In the genomic region with DNA sequence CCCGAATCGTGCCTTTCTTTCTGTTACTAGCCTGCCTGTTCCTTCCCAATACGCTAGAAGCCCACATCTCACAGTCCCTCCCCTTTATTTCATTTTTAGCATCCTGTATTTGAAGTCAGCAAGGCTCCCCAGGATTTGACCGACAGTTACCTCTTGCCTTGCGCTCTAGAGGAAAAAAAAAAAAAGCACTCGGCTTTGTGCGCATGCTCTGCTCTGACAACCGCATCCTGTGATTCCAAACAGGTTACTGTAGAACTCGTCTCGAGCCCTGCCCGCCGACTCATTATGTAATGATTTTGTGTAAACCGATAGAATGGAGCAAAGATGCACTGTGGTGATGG, we compare ENCODE assay signal across 8 mouse cellular contexts. TPM values are rescaled to one million over a fixed set of nuclear protein-coding genes. Genes with fewer than 3 reads are reported as not detected.
DNase-seq lines count a peak whose midpoint lies in the region; ATAC-seq and TF ChIP-seq lines count a peak whose summit lies in the region.

No protein-coding gene starts in this region.

- H3K4me1 ChIP-seq in embryonic facial prominence, embryonic 12.5 days: peaks cover 39% of the 10 kb centered on the region
- peaks cover 31% of the 10 kb centered on the region for H3K4me1 ChIP-seq in heart, embryonic 16.5 days (ENCODE audit: control insufficient read depth, insufficient read depth, low read length)
- H3K4me1 ChIP-seq in liver, embryonic 14.5 days (replicated peaks; ENCODE audit: control insufficient read depth in 2 of 2, insufficient read depth in 2 of 2, low read length in 1 of 2): peaks cover 7 to 27% of the 10 kb centered on the region in 2 experiments

- 3% methylated on average over 13 of the region's 13 CpGs for WGBS in embryonic facial prominence, embryonic 12.5 days
- 4% methylated on average over 13 of the region's 13 CpGs for WGBS in heart, embryonic 16.5 days
- WGBS in liver, embryonic 14.5 days (ENCODE audit: insufficient replicate concordance): under 1% methylated on average over 13 of the region's 13 CpGs

- no peak for ATAC-seq in embryonic facial prominence, embryonic 12.5 days (ENCODE audit: insufficient number of reproducible peaks, insufficient read depth, low FRiP score, low TSS enrichment)
- ATAC-seq in heart, embryonic 16.5 days (replicated peaks; ENCODE audit: extremely low read depth, insufficient read depth, low FRiP score): 0 out of 2 replicates have a peak, but pooled peaks have one; percentile 39
- no peak for ATAC-seq in liver, embryonic 14.5 days (ENCODE audit: insufficient read depth)

- peaks cover 29% of the 10 kb centered on the region for H3K27me3 ChIP-seq in embryonic facial prominence, embryonic 12.5 days
- H3K27me3 ChIP-seq in heart, embryonic 16.5 days (ENCODE audit: control insufficient read depth, insufficient read depth, low read length): no peaks in the 10 kb centered on the region
- H3K27me3 ChIP-seq in liver, embryonic 14.5 days (ENCODE audit: control insufficient read depth, insufficient read depth, low read length): peaks cover 34% of the 10 kb centered on the region

- H3K36me3 ChIP-seq in embryonic facial prominence, embryonic 12.5 days: no peaks in the 10 kb centered on the region
- no peaks in the 10 kb centered on the region for H3K36me3 ChIP-seq in heart, embryonic 16.5 days (ENCODE audit: control insufficient read depth, insufficient read depth)
- H3K36me3 ChIP-seq in liver, embryonic 14.5 days (replicated peaks; ENCODE audit: control insufficient read depth, insufficient read depth, low read depth): no peaks in the 10 kb centered on the region

- peak overlapping the region; percentile 57; the same call in 1 of the 2 replicates for H3K9ac ChIP-seq in embryonic facial prominence, embryonic 12.5 days
- peak overlapping the region; percentile 74 for H3K9ac ChIP-seq in heart, embryonic 16.5 days (ENCODE audit: low read length)
- no peak overlapping the region for H3K9ac ChIP-seq in liver, embryonic 14.5 days (replicated peaks)

- 0 out of 2 replicates have a peak, but pooled peaks cover 1% of the 10 kb centered on the region for H3K9me3 ChIP-seq in embryonic facial prominence, embryonic 12.5 days
- peaks cover under 1% of the 10 kb centered on the region; the same call in 1 of the 2 replicates for H3K9me3 ChIP-seq in heart, embryonic 16.5 days (replicated peaks; ENCODE audit: control insufficient read depth, low read length)
- no peaks in the 10 kb centered on the region for H3K9me3 ChIP-seq in liver, embryonic 14.5 days (ENCODE audit: control insufficient read depth, low read length)

- TF ChIP-seq CTCF in liver, embryonic 14.5 days (IDR thresholded peaks at IDR 0.05; ENCODE audit: low read depth): no peak

- peak overlapping the region; percentile 54 for H3K4me3 ChIP-seq in embryonic facial prominence, embryonic 12.5 days
- H3K4me3 ChIP-seq in heart, embryonic 16.5 days (ENCODE audit: low read length): peak overlapping the region; percentile 69
- peak overlapping the region; percentile 47 to 48 for H3K4me3 ChIP-seq in liver, embryonic 14.5 days (ENCODE audit: insufficient read depth in 1 of 2, low read depth in 2 of 2, low read length in 2 of 2)

- peak overlapping the region; percentile 32; the same call in 1 of the 2 replicates for H3K27ac ChIP-seq in embryonic facial prominence, embryonic 12.5 days
- peak overlapping the region; percentile 63 for H3K27ac ChIP-seq in heart, embryonic 16.5 days (ENCODE audit: low read length)
- H3K27ac ChIP-seq in liver, embryonic 14.5 days: no peak overlapping the region

- peak; percentile 45 for DNase-seq in gastrocnemius, postnatal 25 days
- no peak for DNase-seq in gastrocnemius, adult 18-20 months (ENCODE audit: low spot score)
- peak; percentile 75 for DNase-seq in kidney, postnatal 10 days
- DNase-seq in liver, embryonic 14.5 days (ENCODE audit: low read depth in 3 of 3, low spot score in 3 of 3): no peak
- peak; percentile 24 for DNase-seq in neural tube, embryonic 10.5 days (ENCODE audit: extremely low spot score, low spot score)
- peak; percentile 95 for DNase-seq in telencephalon, adult 2 months (ENCODE audit: low read depth, low spot score)

- no peak for TF ChIP-seq EP300 in liver, embryonic 14.5 days (IDR thresholded peaks at IDR 0.05; ENCODE audit: low read depth)

- peak overlapping the region; percentile 94 for H3K4me2 ChIP-seq in embryonic facial prominence, embryonic 12.5 days (replicated peaks)
- peak overlapping the region; percentile 97 for H3K4me2 ChIP-seq in heart, embryonic 16.5 days (ENCODE audit: low read depth, low read length)
- peak overlapping the region; percentile 69 for H3K4me2 ChIP-seq in liver, embryonic 14.5 days (ENCODE audit: low read depth)

RNA-seq across cellular contexts. Expression of a gene that starts 1.2 kb away (rescaled TPM):
- total RNA-seq in gastrocnemius, postnatal 25 days (2021): 1 to 10 TPM; 1.8 to 2.9 TPM
- 1 to 10 TPM; 1.6 to 1.7 TPM for total RNA-seq in gastrocnemius, adult 18-20 months (2021)
- 14.6 and 15.4 TPM in 2 replicates for polyA plus RNA-seq in embryonic facial prominence, embryonic 12.5 days (2016; fragmentation: Nextera tagmentation; extraction: Ambion mirVana)
- 12.7 and 15.6 TPM in 2 replicates for polyA plus RNA-seq in heart, embryonic 16.5 days (2015; fragmentation: Nextera tagmentation; extraction: Ambion mirVana)
- 1.6 and 2.3 TPM in 2 replicates for polyA plus RNA-seq in liver, embryonic 14.5 days (2012; rRNA removed)
- 6.1 and 6.4 TPM in 2 replicates for polyA plus RNA-seq in liver, embryonic 14.5 days (2014; fragmentation: Nextera tagmentation; extraction: Ambion mirVana)

Comparison
In these comparisons a context has a peak if more than half of its experiments do, and no peak if none do; other contexts are left out.
1. DNase-seq: peak in gastrocnemius, postnatal 25 days (single experiment), kidney, postnatal 10 days (single experiment), neural tube, embryonic 10.5 days (single experiment) and telencephalon, adult 2 months (single experiment); none in gastrocnemius, adult 18-20 months (single experiment) and liver, embryonic 14.5 days (0 of 3).
2. Peak in every context shown above with its lines, with median percentiles within 50 percentile points of each other: H3K4me2 ChIP-seq and H3K4me3 ChIP-seq.